Mouse (Mus musculus) intestine, postnatal 0 days (tissue): ENCODE results near the gene Dscam. TPM values are rescaled to one million over a fixed set of nuclear protein-coding genes. Genes with fewer than 3 reads are reported as not detected.
A peak's percentile ranks its signal among the peaks of the same experiment; 100 is the strongest.

Experiments
- ATAC-seq: fragments of 200-750 bp; cut with Nextera tagmentation; 2 replicates; pipeline ENCODE4 v1.8.0; 2017; ENCODE audit warnings: mild to moderate bottlenecking, moderate TSS enrichment, moderate library complexity
- H3K27ac ChIP-seq: fragments of 300-500 bp; sonication (generic); 2 replicates; pipeline ENCODE4 v1.5.1; 2014; ENCODE audit warnings: mild to moderate bottlenecking, low read depth, low read length, moderate library complexity
- H3K27me3 ChIP-seq: fragments of 300-500 bp; sonication (generic); replicated peaks from 2 replicates; pipeline ENCODE4 v1.6.1; 2014; ENCODE audit warnings: low read length, mixed read lengths; ENCODE audit not compliant: control insufficient read depth, insufficient read depth
- H3K36me3 ChIP-seq: fragments of 300-500 bp; sonication (generic); 2 replicates; pipeline ENCODE4 v1.6.1; 2014; ENCODE audit warnings: mild to moderate bottlenecking, moderate library complexity; ENCODE audit not compliant: control insufficient read depth, insufficient read depth
- H3K4me1 ChIP-seq: fragments of 300-500 bp; sonication (generic); replicated peaks from 2 replicates; pipeline ENCODE4 v1.6.1; 2014; ENCODE audit warnings: antibody characterized with exemption, low read length, mixed read lengths; ENCODE audit not compliant: control insufficient read depth, insufficient read depth
- H3K4me2 ChIP-seq: fragments of 300-500 bp; sonication (generic); replicated peaks from 2 replicates; pipeline ENCODE4 v1.6.1; 2014; ENCODE audit warnings: low read depth, mild to moderate bottlenecking, moderate library complexity
- H3K4me3 ChIP-seq: fragments of 300-500 bp; sonication (generic); 2 replicates; pipeline ENCODE4 v1.5.1; 2014; ENCODE audit warnings: low read depth, low read length
- H3K9ac ChIP-seq: fragments of 300-500 bp; sonication (generic); 2 replicates; pipeline ENCODE4 v1.6.1; 2014; ENCODE audit warnings: mild to moderate bottlenecking, low read depth, low read length
- H3K9me3 ChIP-seq: fragments of 300-500 bp; sonication (generic); 2 replicates; pipeline ENCODE4 v1.6.1; 2016; ENCODE audit warnings: mixed run types; ENCODE audit not compliant: control insufficient read depth
- CTCF ChIP-seq: sonication (generic); IDR thresholded peaks from 2 replicates; pipeline ENCODE4 v1.5.1; 2016; ENCODE audit warnings: low read depth, mild to moderate bottlenecking, control low read depth, antibody characterized with exemption, moderate library complexity
- WGBS: fragments of 180-500 bp; shearing (Covaris S2); extraction: QIAGEN DNeasy Blood & Tissue Kit; methylation state at CpG from one replicate; pipeline ENCODE4 v1.1.7; 2014; 5-methylcytosine and 5-hydroxymethylcytosine counted together
- polyA plus RNA-seq: library from polyadenylated mRNA; unstranded; fragments of >200 nt; fragmentation: Nextera tagmentation; extraction: Ambion mirVana; gene quantifications from 2 replicates; pipeline ENCODE4 v1.2.1, GENCODE M21; 2015

Gene Dscam
- polyA plus RNA-seq, 1 experiment from 2014 or later, result 0.25 TPM

DNA sequence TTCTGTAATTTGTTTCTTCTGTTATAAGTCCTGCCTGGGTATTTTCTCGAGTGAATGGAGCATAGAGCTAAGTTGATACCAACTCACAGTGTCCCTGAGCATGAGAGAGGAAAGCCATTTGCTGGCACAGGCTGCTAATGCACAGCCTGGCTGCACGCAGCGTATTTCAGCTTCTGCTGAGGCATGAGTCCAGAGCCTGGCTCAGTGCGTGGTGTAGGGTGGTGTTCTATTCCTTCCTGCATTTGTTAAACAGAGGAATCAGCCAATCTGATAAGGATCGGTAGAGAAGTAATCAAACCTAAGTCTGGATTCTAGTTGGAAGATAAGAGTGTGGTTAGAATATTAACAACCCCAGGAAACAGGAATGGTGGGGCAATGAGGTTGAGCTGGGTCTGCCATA is 500.8 kb downstream of the Dscam start:
- H3K36me3 ChIP-seq, result no peaks in the 10 kb centered on the region
- ATAC-seq, result no peak
- H3K9me3 ChIP-seq, result no peaks in the 10 kb centered on the region
- no peaks in the 10 kb centered on the region for H3K27me3 ChIP-seq
- H3K4me2 ChIP-seq, result no peak overlapping the region
- H3K27ac ChIP-seq, result no peak overlapping the region
- no peak for TF ChIP-seq CTCF
- H3K4me1 ChIP-seq, result no peaks in the 10 kb centered on the region
- WGBS, result 49% methylated on average over 5 of the region's 5 CpGs
- no peak overlapping the region for H3K9ac ChIP-seq
- H3K4me3 ChIP-seq, result no peak overlapping the region

DNA sequence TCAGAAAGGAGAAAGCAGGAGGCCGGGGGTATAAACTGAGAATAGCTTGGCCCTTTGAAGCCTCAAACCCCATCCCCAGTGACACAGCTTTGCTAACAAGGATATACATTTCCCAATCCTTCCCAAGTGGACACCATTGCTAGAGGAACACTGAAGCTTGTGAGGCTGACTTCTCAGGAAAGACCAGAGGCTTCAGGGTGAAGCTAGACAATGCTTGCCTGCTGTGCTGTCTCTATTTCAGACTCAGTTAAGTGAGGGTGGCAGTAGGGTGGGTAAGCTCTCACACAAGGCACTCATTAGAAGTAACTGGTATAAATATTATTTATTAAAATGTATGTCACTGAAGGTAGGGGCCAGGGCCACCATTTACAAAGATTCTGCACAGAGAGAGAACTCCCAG is 502.1 kb downstream of the Dscam start:
- Histone ChIP-seq H3K27me3 (no peaks in the 10 kb centered on the region), H3K4me1 (no peaks in the 10 kb centered on the region), H3K4me2 (no peak overlapping the region), H3K9ac (no peak overlapping the region), H3K27ac (no peak overlapping the region), H3K9me3 (no peaks in the 10 kb centered on the region), H3K36me3 (no peaks in the 10 kb centered on the region), H3K4me3 (no peak overlapping the region)
- no peak for TF ChIP-seq CTCF
- ATAC-seq, result no peak
- 60% methylated on average over 1 of the region's 1 CpGs for WGBS

DNA sequence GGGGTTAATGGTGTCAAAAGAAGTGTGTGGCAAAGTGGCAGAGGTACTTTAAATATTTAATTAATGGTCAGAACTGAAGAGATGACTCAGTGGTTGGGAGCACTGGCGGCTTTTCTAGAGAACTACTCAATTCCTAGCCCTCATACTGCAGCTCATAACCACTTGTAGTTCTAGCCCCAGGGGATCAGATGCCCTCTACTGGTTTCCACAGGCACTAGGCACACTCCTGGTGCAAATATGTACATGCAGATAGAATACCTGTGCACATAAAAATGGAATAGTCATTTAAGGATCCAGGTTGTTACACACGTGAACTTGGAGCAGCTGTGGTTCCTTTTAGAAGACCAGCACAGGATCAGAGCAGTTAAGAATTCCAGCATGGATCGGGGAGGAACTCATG is 509.5 kb downstream of the Dscam start:
- H3K9me3 ChIP-seq, result no peaks in the 10 kb centered on the region
- WGBS, result 89% methylated on average over 3 of the region's 3 CpGs
- H3K9ac ChIP-seq, result no peak overlapping the region
- no peaks in the 10 kb centered on the region for H3K4me1 ChIP-seq
- peak; percentile 10; the same call in 1 of the 2 replicates for TF ChIP-seq CTCF
- no peak overlapping the region for H3K4me3 ChIP-seq
- ATAC-seq, result no peak
- H3K27me3 ChIP-seq, result no peaks in the 10 kb centered on the region
- no peaks in the 10 kb centered on the region for H3K36me3 ChIP-seq
- no peak overlapping the region for H3K27ac ChIP-seq
- no peak overlapping the region for H3K4me2 ChIP-seq

DNA sequence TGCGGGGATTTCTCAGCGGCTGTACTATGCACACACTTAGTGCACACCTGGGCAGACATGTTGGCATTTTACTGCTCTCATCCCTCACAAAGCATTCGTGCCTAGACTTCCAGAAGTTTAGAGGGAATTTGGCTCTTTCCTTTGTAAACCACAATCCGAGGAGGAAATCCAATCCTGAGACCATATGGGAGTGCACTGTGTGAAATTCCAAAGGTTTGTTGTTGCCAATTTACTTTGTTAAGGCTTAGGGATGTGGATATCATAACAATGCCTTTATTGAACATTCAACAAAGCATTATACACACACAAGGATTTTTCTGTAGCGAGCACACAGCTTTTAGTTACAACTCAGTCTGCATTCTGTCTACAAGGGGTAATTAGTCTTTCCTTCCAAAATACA is 511.3 kb downstream of the Dscam start:
- no peak overlapping the region for H3K4me3 ChIP-seq

DNA sequence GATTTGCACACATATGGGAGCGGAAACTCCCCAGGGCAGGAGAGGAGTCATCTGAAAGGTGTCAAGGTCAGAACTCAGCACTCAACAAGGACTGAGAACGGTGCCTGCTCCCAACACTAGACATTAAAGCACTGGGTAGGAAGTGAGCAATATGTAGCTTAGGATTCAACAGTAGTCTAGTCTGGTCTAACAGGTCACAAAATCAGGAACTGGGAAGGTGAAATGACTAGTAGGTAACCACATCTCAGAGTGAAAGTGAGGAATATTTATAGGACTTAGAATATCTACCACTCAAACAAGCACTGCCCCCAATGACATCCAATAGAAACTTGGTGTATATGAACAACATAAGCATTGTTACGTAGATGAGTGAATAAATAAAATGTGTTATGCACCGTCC is 515.0 kb downstream of the Dscam start:
- 87% methylated on average over 4 of the region's 4 CpGs for WGBS
- no peaks in the 10 kb centered on the region for H3K36me3 ChIP-seq
- no peak for ATAC-seq
- H3K27ac ChIP-seq, result no peak overlapping the region
- H3K27me3 ChIP-seq, result no peaks in the 10 kb centered on the region
- no peak overlapping the region for H3K4me3 ChIP-seq
- no peak overlapping the region for H3K9ac ChIP-seq
- no peaks in the 10 kb centered on the region for H3K4me1 ChIP-seq
- no peak overlapping the region for H3K4me2 ChIP-seq
- TF ChIP-seq CTCF, result no peak
- no peaks in the 10 kb centered on the region for H3K9me3 ChIP-seq

More for the DNA sequence above, 511.3 kb downstream of the Dscam start:
- no peak for ATAC-seq
- WGBS, result 64% methylated on average over 5 of the region's 5 CpGs
- no peaks in the 10 kb centered on the region for H3K9me3 ChIP-seq
- no peak overlapping the region for H3K4me2 ChIP-seq
- no peaks in the 10 kb centered on the region for H3K36me3 ChIP-seq
- H3K27ac ChIP-seq, result no peak overlapping the region
- TF ChIP-seq CTCF, result no peak
- no peak overlapping the region for H3K9ac ChIP-seq
- H3K27me3 ChIP-seq, result no peaks in the 10 kb centered on the region
- H3K4me1 ChIP-seq, result no peaks in the 10 kb centered on the region

DNA sequence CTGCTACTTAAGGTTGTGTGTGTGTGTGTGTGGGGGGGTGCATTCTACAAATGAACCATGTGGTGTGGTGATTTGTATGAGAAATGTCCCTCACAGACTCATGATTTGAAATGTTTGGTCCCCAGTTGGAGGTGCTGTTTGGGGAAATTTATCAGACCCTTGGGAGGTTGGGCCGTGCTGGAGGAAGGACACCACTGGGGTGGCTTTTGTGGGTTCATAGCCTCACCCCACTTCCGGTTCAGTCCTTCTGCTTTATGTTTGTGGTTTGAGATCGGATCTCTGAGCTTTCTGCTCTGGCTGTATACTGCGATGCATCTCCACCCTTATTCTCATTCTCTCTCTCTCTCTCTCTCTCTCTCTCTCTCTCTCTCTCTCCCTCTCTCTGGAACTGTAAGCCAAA is 516.5 kb downstream of the Dscam start:
- ATAC-seq, result no peak
- WGBS, result 82% methylated on average over 4 of the region's 4 CpGs
- H3K9ac ChIP-seq, result no peak overlapping the region
- H3K9me3 ChIP-seq, result no peaks in the 10 kb centered on the region
- no peak overlapping the region for H3K27ac ChIP-seq
- TF ChIP-seq CTCF, result no peak
- no peak overlapping the region for H3K4me3 ChIP-seq
- H3K36me3 ChIP-seq, result no peaks in the 10 kb centered on the region
- H3K4me1 ChIP-seq, result no peaks in the 10 kb centered on the region
- H3K27me3 ChIP-seq, result no peaks in the 10 kb centered on the region
- no peak overlapping the region for H3K4me2 ChIP-seq

DNA sequence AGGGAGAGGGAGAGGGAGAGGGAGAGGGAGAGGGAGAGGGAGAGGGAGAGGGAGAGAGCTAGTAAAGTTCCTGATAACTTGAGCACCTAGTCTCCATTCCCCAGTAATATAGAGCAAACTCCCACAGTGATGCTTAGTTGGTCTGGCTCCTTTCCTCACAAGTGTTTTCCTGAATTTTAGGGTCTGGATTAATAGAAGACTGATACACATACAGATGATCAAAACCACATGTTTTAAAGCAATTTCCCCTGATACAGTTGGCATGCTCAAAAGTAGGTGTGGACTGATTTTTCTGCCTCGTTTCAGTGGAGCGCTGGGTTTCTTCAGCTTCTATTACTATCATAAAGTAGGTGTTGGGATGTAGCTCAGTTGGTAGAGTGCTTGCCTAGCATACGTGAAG is 519.1 kb downstream of the Dscam start:
- no peaks in the 10 kb centered on the region for H3K4me1 ChIP-seq
- H3K27me3 ChIP-seq, result no peaks in the 10 kb centered on the region
- H3K27ac ChIP-seq, result no peak overlapping the region
- ATAC-seq, result no peak
- WGBS, result 85% methylated on average over 3 of the region's 3 CpGs
- H3K4me2 ChIP-seq, result no peak overlapping the region
- no peaks in the 10 kb centered on the region for H3K9me3 ChIP-seq
- TF ChIP-seq CTCF, result no peak
- H3K36me3 ChIP-seq, result no peaks in the 10 kb centered on the region
- no peak overlapping the region for H3K4me3 ChIP-seq
- no peak overlapping the region for H3K9ac ChIP-seq
